Mouse (Mus musculus) CH12.LX (cell line): ENCODE results near the gene Lamb2. TPM values are rescaled to one million over a fixed set of nuclear protein-coding genes. Genes with fewer than 3 reads are reported as not detected.

Experiments
- DNase-seq: peaks from one replicate; pipeline ENCODE4 v3.0.0-alpha.2; 2013; ENCODE audit errors: extremely low read depth
- H3K27ac ChIP-seq: 2 replicates; pipeline ENCODE4 v1.5.1; 2012; ENCODE audit warnings: low read depth, mild to moderate bottlenecking, control low read depth, moderate library complexity; ENCODE audit not compliant: insufficient read depth
- H3K27me3 ChIP-seq: replicated peaks from 2 replicates; pipeline ENCODE3; 2012; ENCODE audit warnings: inconsistent platforms
- H3K36me3 ChIP-seq, 2 experiments: replicated peaks in 1 of 2; 2 replicates each; pipeline versions ENCODE3 to v1.6.1; 2012; ENCODE audit warnings: inconsistent platforms in 1 of 2, low read length in 1 of 2, mild to moderate bottlenecking in 1 of 2, mixed read lengths in 1 of 2, moderate library complexity in 1 of 2; ENCODE audit not compliant: control insufficient read depth in 1 of 2, insufficient read depth in 1 of 2
- H3K4me1 ChIP-seq, 2 experiments: 2 replicates each; pipeline ENCODE4 v1.6.1; 2012; ENCODE audit warnings: inconsistent platforms in 1 of 2, moderate library complexity in 1 of 2; ENCODE audit not compliant: insufficient read depth in 2 of 2, control insufficient read depth in 1 of 2
- H3K4me2 ChIP-seq: 2 replicates; pipeline ENCODE4 v1.6.1; 2012; ENCODE audit warnings: low read depth, mild to moderate bottlenecking, control low read depth; ENCODE audit not compliant: poor library complexity, insufficient read depth, severe bottlenecking
- H3K4me3 ChIP-seq, 3 experiments: fragments of 150-350 bp in 1 of 3; sonication (generic) in 1 of 3; replicated peaks in 1 of 3; 2 replicates each; pipeline versions ENCODE3 to v1.5.1; 2011 to 2012; ENCODE audit warnings: low read depth in 2 of 3, low read length in 2 of 3, mild to moderate bottlenecking in 2 of 3, moderate library complexity in 2 of 3, control low read depth in 1 of 3, improper control_type of control experiment in 1 of 3, inconsistent platforms in 1 of 3, mixed read lengths in 1 of 3; ENCODE audit not compliant: poor library complexity in 1 of 3
- H3K79me2 ChIP-seq: replicated peaks from 2 replicates; pipeline ENCODE4 v1.6.1; 2012; ENCODE audit warnings: mild to moderate bottlenecking, moderate library complexity; ENCODE audit not compliant: control insufficient read depth, poor library complexity, insufficient read depth, severe bottlenecking; ENCODE audit errors: extremely low read depth
- H3K9ac ChIP-seq: 2 replicates; pipeline ENCODE4 v1.6.1; 2012; ENCODE audit warnings: low read depth, mild to moderate bottlenecking, control low read depth, moderate library complexity; ENCODE audit not compliant: insufficient read depth
- H3K9me3 ChIP-seq: replicated peaks from 2 replicates; pipeline ENCODE3; 2012; ENCODE audit warnings: low read length, inconsistent platforms, mixed read lengths
- CHD1 ChIP-seq: IDR thresholded peaks from 2 replicates; pipeline ENCODE4 v1.6.1; 2012; ENCODE audit warnings: low read depth, low read length, improper control_type of control experiment, inconsistent platforms
- CTCF ChIP-seq, 2 experiments: IDR thresholded peaks in 1 of 2; conservative IDR thresholded peaks in 1 of 2; 2 replicates each; pipeline ENCODE4 v1.5.1; 2011 to 2012; ENCODE audit warnings: low read depth in 2 of 2, low read length in 2 of 2, improper control_type of control experiment in 1 of 2, inconsistent platforms in 1 of 2, mild to moderate bottlenecking in 1 of 2, moderate library complexity in 1 of 2
- ELF1 ChIP-seq: IDR thresholded peaks from 2 replicates; pipeline ENCODE4 v1.6.1; 2014; ENCODE audit warnings: low read depth, mild to moderate bottlenecking, inconsistent platforms, low read length, improper control_type of control experiment
- HCFC1 ChIP-seq: IDR thresholded peaks from 2 replicates; pipeline ENCODE4 v1.6.1; 2012; ENCODE audit warnings: low read depth, mild to moderate bottlenecking, inconsistent platforms, low read length, improper control_type of control experiment
- IRF4 ChIP-seq: IDR thresholded peaks from 2 replicates; pipeline ENCODE4 v1.6.1; 2014; ENCODE audit warnings: low read depth, mild to moderate bottlenecking, inconsistent platforms, low read length, improper control_type of control experiment
- KAT2A ChIP-seq: IDR thresholded peaks from 2 replicates; pipeline ENCODE4 v1.6.1; 2012; ENCODE audit warnings: low read length, improper control_type of control experiment, inconsistent platforms; ENCODE audit not compliant: insufficient replicate concordance
- MAFK ChIP-seq: IDR thresholded peaks from 2 replicates; pipeline ENCODE4 v1.6.1; 2011; ENCODE audit warnings: low read length, improper control_type of control experiment; ENCODE audit not compliant: insufficient replicate concordance
- MAZ ChIP-seq: IDR thresholded peaks from 2 replicates; pipeline ENCODE4 v1.6.1; 2012; ENCODE audit warnings: low read depth, mild to moderate bottlenecking, inconsistent platforms, low read length, improper control_type of control experiment, moderate library complexity
- MXI1 ChIP-seq: IDR thresholded peaks from 2 replicates; pipeline ENCODE4 v1.6.1; 2011; ENCODE audit warnings: mild to moderate bottlenecking, low read depth, low read length, improper control_type of control experiment
- NELFE ChIP-seq: IDR thresholded peaks from 2 replicates; pipeline ENCODE4 v1.6.1; 2011; ENCODE audit warnings: low read depth, low read length, improper control_type of control experiment
- PAX5 ChIP-seq: IDR thresholded peaks from 2 replicates; pipeline ENCODE4 v1.6.1; 2012; ENCODE audit warnings: low read length, inconsistent platforms, mixed read lengths
- POLR2A ChIP-seq: IDR thresholded peaks from 2 replicates; pipeline ENCODE4 v1.6.1; 2011; ENCODE audit warnings: low read depth, mild to moderate bottlenecking, improper control_type of control experiment, low read length
- SIN3A ChIP-seq: IDR thresholded peaks from 2 replicates; pipeline ENCODE4 v1.6.1; 2012; ENCODE audit warnings: low read length, improper control_type of control experiment, inconsistent platforms
- TBP ChIP-seq: conservative IDR thresholded peaks from 2 replicates; pipeline ENCODE4 v1.6.1; 2011; ENCODE audit warnings: low read depth, low read length, improper control_type of control experiment
- TCF12 ChIP-seq: IDR thresholded peaks from 2 replicates; pipeline ENCODE4 v1.6.1; 2014; ENCODE audit warnings: low read depth, mild to moderate bottlenecking, inconsistent platforms, low read length, improper control_type of control experiment
- UBTF ChIP-seq: IDR thresholded peaks from 2 replicates; pipeline ENCODE4 v1.6.1; 2012; ENCODE audit warnings: low read depth, mild to moderate bottlenecking, inconsistent platforms, low read length, improper control_type of control experiment, moderate library complexity
- USF1 ChIP-seq: IDR thresholded peaks from 2 replicates; pipeline ENCODE4 v1.6.1; 2014; ENCODE audit warnings: low read depth, mild to moderate bottlenecking, inconsistent platforms, low read length, improper control_type of control experiment
- ZKSCAN1 ChIP-seq: IDR thresholded peaks from 2 replicates; pipeline ENCODE4 v1.6.1; 2012; ENCODE audit warnings: low read depth, inconsistent platforms, low read length, improper control_type of control experiment, borderline replicate concordance
- ZMIZ1 ChIP-seq: IDR thresholded peaks from 2 replicates; pipeline ENCODE4 v1.6.1; 2012; ENCODE audit warnings: low read depth, mild to moderate bottlenecking, inconsistent platforms, low read length, improper control_type of control experiment
- dilution Hi-C: fragments of 300-500 bp; cut with MboI; formaldehyde crosslinking; loops from 2 replicates; pipeline ENCODE4 v1.14.3; 2020; ENCODE audit warnings: low sequenced_read_pairs; ENCODE audit not compliant: extremely low pct_unique_long_range_greater_than_20kb, extremely low pct_ligation_motif_present
- in situ Hi-C: fragments of 300-500 bp; cut with MboI; formaldehyde crosslinking; loops from 3 replicates; pipeline ENCODE4 v1.14.3; 2019; ENCODE audit warnings: low sequenced_read_pairs, low pct_ligation_motif_present, low pct_unique_long_range_greater_than_20kb, mixed read lengths
- polyA plus RNA-seq: library from polyadenylated mRNA; unstranded; fragments of >175 nt; gene quantifications from 2 replicates; pipeline ENCODE4 v1.2.1, GENCODE M21; 2012; ENCODE audit warnings: low read depth; ENCODE audit not compliant: insufficient read length
- total RNA-seq, 2 experiments: library from RNA; depleted of rRNA; stranded (reverse); fragments of 300-350 nt in 1 of 2; fragments of >200 nt in 1 of 2; gene quantifications; 2 replicates each; pipeline ENCODE4 v1.2.3; 2012 to 2014

Lamb2 gene
- total and polyA plus RNA-seq, 3 experiments: 0.17 to 0.89 TPM; not detected in 1

DNA sequence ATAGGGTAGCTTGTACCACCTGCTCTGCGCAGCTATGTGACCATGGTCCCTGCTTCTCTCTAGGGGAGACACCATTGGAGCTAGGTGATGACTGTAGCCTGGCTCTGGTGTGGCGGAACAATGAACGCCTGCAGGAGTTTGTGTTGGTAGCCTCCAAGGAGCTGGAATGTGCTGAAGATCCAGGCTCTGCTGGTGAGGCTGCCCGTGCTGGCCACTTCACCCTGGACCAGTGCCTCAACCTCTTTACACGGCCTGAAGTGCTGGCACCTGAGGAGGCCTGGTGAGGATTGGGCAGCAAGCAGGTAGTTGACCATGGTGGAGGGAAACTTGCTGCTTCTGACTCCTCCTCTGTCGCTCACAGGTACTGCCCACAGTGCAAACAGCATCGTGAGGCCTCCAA is 19.7 kb downstream of the Lamb2 start:
- Histone ChIP-seq H3K4me2 (no peak overlapping the region), H3K27ac (no peak overlapping the region), H3K79me2 (no peaks in the 10 kb centered on the region), H3K4me3 (no peak overlapping the region), H3K9me3 (no peaks in the 10 kb centered on the region), H3K36me3 (peaks cover 74 to 93% of the 10 kb centered on the region in 2 experiments), H3K4me1 (no peaks in the 10 kb centered on the region), H3K9ac (no peak overlapping the region), H3K27me3 (no peaks in the 10 kb centered on the region)
- in situ Hi-C loops (no loop called here), dilution Hi-C loops (no loop called here)
- DNase-seq: no peak
- TF ChIP-seq SIN3A: no peak
- no peak for TF ChIP-seq PAX5

DNA sequence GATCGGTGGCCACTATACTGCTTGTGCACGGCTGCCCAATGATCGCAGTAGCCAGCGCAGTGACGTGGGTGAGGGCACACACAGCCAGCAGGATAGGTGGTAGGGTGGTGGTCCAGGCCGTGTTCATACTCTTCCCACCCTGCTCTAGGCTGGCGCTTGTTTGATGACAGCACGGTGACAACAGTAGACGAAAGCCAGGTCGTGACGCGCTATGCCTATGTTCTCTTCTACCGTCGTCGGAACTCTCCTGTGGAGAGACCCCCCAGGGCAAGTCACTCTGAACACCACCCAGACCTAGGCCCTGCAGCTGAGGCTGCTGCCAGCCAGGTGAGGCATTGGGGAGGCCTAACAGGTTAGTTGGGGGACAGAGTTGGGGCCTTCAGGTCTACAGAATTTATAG is 20.4 kb downstream of the Lamb2 start:
- no peaks in the 10 kb centered on the region for H3K9me3 ChIP-seq
- TF ChIP-seq POLR2A (no peak), KAT2A (no peak), ELF1 (no peak), NELFE (no peak), USF1 (no peak), MAFK (no peak), HCFC1 (no peak), MAZ (no peak), IRF4 (no peak), CHD1 (no peak), TCF12 (no peak), MXI1 (no peak), ZMIZ1 (no peak), CTCF (conservative IDR thresholded peaks at IDR 0.05 in 1 of 2, IDR thresholded peaks at IDR 0.05 in 1 of 2; ENCODE audit: low read depth in 2 of 2, low read length in 2 of 2) (no peak), ZKSCAN1 (no peak), UBTF (no peak), TBP (no peak), PAX5 (no peak)
- H3K4me3 ChIP-seq: no peak overlapping the region
- dilution Hi-C loops: no loop called here
- no peak for DNase-seq
- no peak overlapping the region for H3K4me2 ChIP-seq
- in situ Hi-C loops: no loop called here
- H3K79me2 ChIP-seq: no peaks in the 10 kb centered on the region
- no peaks in the 10 kb centered on the region for H3K4me1 ChIP-seq
- no peaks in the 10 kb centered on the region for H3K27me3 ChIP-seq
- H3K36me3 ChIP-seq: peaks cover 67 to 92% of the 10 kb centered on the region in 2 experiments
- no peak overlapping the region for H3K27ac ChIP-seq
- H3K9ac ChIP-seq: no peak overlapping the region
